Mouse (Mus musculus) neural tube, embryonic 11.5 days (tissue): ENCODE measurements around the gene Stxbp4. TPM values are rescaled to one million over a fixed set of nuclear protein-coding genes. Genes with fewer than 3 reads are reported as not detected.

Experiments
- ATAC-seq: fragments of 200-750 bp; cut with Nextera tagmentation; 2 replicates; pipeline ENCODE4 v1.8.0; 2017; ENCODE audit warnings: moderate number of reproducible peaks, mild to moderate bottlenecking, moderate TSS enrichment, moderate library complexity; ENCODE audit not compliant: insufficient read depth, low FRiP score, low TSS enrichment
- DNase-seq: peaks from one replicate; pipeline ENCODE4 v3.0.0-alpha.2; 2015; ENCODE audit warnings: low spot score
- H3K27ac ChIP-seq: fragments of 300-500 bp; sonication (generic); 2 replicates; pipeline ENCODE4 v1.5.1; 2014; ENCODE audit warnings: low read depth, mild to moderate bottlenecking, low read length
- H3K27me3 ChIP-seq: fragments of 300-500 bp; sonication (generic); 2 replicates; pipeline ENCODE4 v1.6.1; 2014; ENCODE audit warnings: mild to moderate bottlenecking, low read length, mixed read lengths; ENCODE audit not compliant: control insufficient read depth, insufficient read depth
- H3K36me3 ChIP-seq: fragments of 300-500 bp; sonication (generic); 2 replicates; pipeline ENCODE4 v1.6.1; 2014; ENCODE audit warnings: mild to moderate bottlenecking, low read length, moderate library complexity, mixed read lengths; ENCODE audit not compliant: control insufficient read depth, insufficient read depth
- H3K4me1 ChIP-seq: fragments of 300-500 bp; sonication (generic); 2 replicates; pipeline ENCODE4 v1.6.1; 2014; ENCODE audit warnings: low read length, mixed read lengths; ENCODE audit not compliant: control insufficient read depth, insufficient read depth
- H3K4me2 ChIP-seq: fragments of 300-500 bp; sonication (generic); 2 replicates; pipeline ENCODE4 v1.6.1; 2014; ENCODE audit warnings: low read depth, mild to moderate bottlenecking, moderate library complexity
- H3K4me3 ChIP-seq: fragments of 300-500 bp; sonication (generic); 2 replicates; pipeline ENCODE4 v1.5.1; 2014; ENCODE audit warnings: low read depth, low read length
- H3K9ac ChIP-seq: fragments of 300-500 bp; sonication (generic); 2 replicates; pipeline ENCODE4 v1.6.1; 2014; ENCODE audit warnings: mild to moderate bottlenecking, low read length
- H3K9me3 ChIP-seq: fragments of 300-500 bp; sonication (generic); 2 replicates; pipeline ENCODE4 v1.6.1; 2016; ENCODE audit warnings: low read length; ENCODE audit not compliant: control insufficient read depth
- WGBS: fragments of 180-500 bp; shearing (Covaris S2); extraction: QIAGEN DNeasy Blood & Tissue Kit; methylation state at CpG from one replicate; pipeline ENCODE4 v1.1.7; 2014; 5-methylcytosine and 5-hydroxymethylcytosine counted together
- polyA plus RNA-seq: library from polyadenylated mRNA; unstranded; fragments of >200 nt; fragmentation: Nextera tagmentation; extraction: Ambion mirVana; gene quantifications from 2 replicates; pipeline ENCODE4 v1.2.1, GENCODE M21; 2014

Stxbp4 gene
- polyA plus RNA-seq, 1 experiment from 2014 or later: 36.1 TPM

- H3K4me1 ChIP-seq: no peaks in the 10 kb centered on the region
- WGBS: 95% methylated on average over 7 of the region's 7 CpGs
- no peak for ATAC-seq
- H3K9me3 ChIP-seq: no peaks in the 10 kb centered on the region
- H3K27ac ChIP-seq: no peak overlapping the region
- no peaks in the 10 kb centered on the region for H3K36me3 ChIP-seq
- no peak for DNase-seq
- H3K27me3 ChIP-seq: no peaks in the 10 kb centered on the region
- no peak overlapping the region for H3K9ac ChIP-seq
- H3K4me2 ChIP-seq: no peak overlapping the region
- no peak overlapping the region for H3K4me3 ChIP-seq
Observed at GRCm38 (mm10) chr11:90677027-90677426, 39.1 kb upstream of the Stxbp4 start.

GRCm38 (mm10) chr11:90675479-90676110, 37.7 kb upstream of the Stxbp4 start:
- H3K4me3 ChIP-seq: no peak overlapping the region
- WGBS: 78% methylated on average over 5 of the region's 5 CpGs
- no peak overlapping the region for H3K9ac ChIP-seq
- H3K27me3 ChIP-seq: no peaks in the 10 kb centered on the region
- no peak overlapping the region for H3K27ac ChIP-seq
- ATAC-seq (no peak), DNase-seq (no peak)
- no peaks in the 10 kb centered on the region for H3K4me1 ChIP-seq
- H3K36me3 ChIP-seq: no peaks in the 10 kb centered on the region
- no peak overlapping the region for H3K4me2 ChIP-seq
- no peaks in the 10 kb centered on the region for H3K9me3 ChIP-seq

GRCm38 (mm10) chr11:90667325-90667724, 29.4 kb upstream of the Stxbp4 start:
- WGBS: 93% methylated on average over 6 of the region's 6 CpGs
- H3K36me3 ChIP-seq: no peaks in the 10 kb centered on the region
- no peak for ATAC-seq
- no peak overlapping the region for H3K4me3 ChIP-seq
- no peak overlapping the region for H3K4me2 ChIP-seq
- peaks cover 18% of the 10 kb centered on the region for H3K4me1 ChIP-seq
- no peak for DNase-seq
- no peak overlapping the region for H3K9ac ChIP-seq
- H3K27ac ChIP-seq: no peak overlapping the region
- no peaks in the 10 kb centered on the region for H3K9me3 ChIP-seq
- H3K27me3 ChIP-seq: no peaks in the 10 kb centered on the region

GRCm38 (mm10) chr11:90666916-90667315, 29.0 kb upstream of the Stxbp4 start:
- Histone ChIP-seq H3K9me3 (no peaks in the 10 kb centered on the region), H3K4me1 (peaks cover 18% of the 10 kb centered on the region), H3K9ac (no peak overlapping the region), H3K27me3 (no peaks in the 10 kb centered on the region), H3K4me2 (no peak overlapping the region), H3K36me3 (no peaks in the 10 kb centered on the region), H3K27ac (no peak overlapping the region), H3K4me3 (no peak overlapping the region)
- WGBS: 84% methylated on average over 4 of the region's 4 CpGs
- DNase-seq (no peak), ATAC-seq (no peak)

GRCm38 (mm10) chr11:90666144-90666757, 28.4 kb upstream of the Stxbp4 start:
- Histone ChIP-seq H3K9ac (no peak overlapping the region), H3K4me1 (peaks cover 18% of the 10 kb centered on the region), H3K4me2 (no peak overlapping the region), H3K27me3 (no peaks in the 10 kb centered on the region), H3K9me3 (no peaks in the 10 kb centered on the region), H3K27ac (no peak overlapping the region), H3K36me3 (no peaks in the 10 kb centered on the region), H3K4me3 (no peak overlapping the region)
- ATAC-seq (no peak), DNase-seq (no peak)
- 70% methylated on average over 3 of the region's 3 CpGs for WGBS

GRCm38 (mm10) chr11:90665161-90665560, 27.3 kb upstream of the Stxbp4 start:
- Histone ChIP-seq H3K27me3 (no peaks in the 10 kb centered on the region), H3K4me3 (no peak overlapping the region), H3K9ac (no peak overlapping the region), H3K4me1 (peaks cover 18% of the 10 kb centered on the region), H3K9me3 (no peaks in the 10 kb centered on the region), H3K36me3 (no peaks in the 10 kb centered on the region), H3K4me2 (no peak overlapping the region), H3K27ac (no peak overlapping the region)
- DNase-seq (peak; percentile 40), ATAC-seq (no peak)
- WGBS: 8% methylated on average over 6 of the region's 6 CpGs

GRCm38 (mm10) chr11:90664345-90664986, 26.6 kb upstream of the Stxbp4 start:
- ATAC-seq (peak; percentile 55; the same call in 1 of the 2 replicates), DNase-seq (peak; percentile 18)
- no peak overlapping the region for H3K4me2 ChIP-seq
- under 1% methylated on average over 8 of the region's 8 CpGs for WGBS
- no peaks in the 10 kb centered on the region for H3K9me3 ChIP-seq
- no peak overlapping the region for H3K9ac ChIP-seq
- H3K27ac ChIP-seq: no peak overlapping the region
- no peaks in the 10 kb centered on the region for H3K36me3 ChIP-seq
- peaks cover 18% of the 10 kb centered on the region for H3K4me1 ChIP-seq
- H3K27me3 ChIP-seq: no peaks in the 10 kb centered on the region
- no peak overlapping the region for H3K4me3 ChIP-seq

- no peak overlapping the region for H3K9ac ChIP-seq
- H3K4me1 ChIP-seq: peaks cover 18% of the 10 kb centered on the region
- ATAC-seq (no peak), DNase-seq (no peak)
- H3K27me3 ChIP-seq: no peaks in the 10 kb centered on the region
- H3K4me3 ChIP-seq: no peak overlapping the region
- no peak overlapping the region for H3K27ac ChIP-seq
- H3K9me3 ChIP-seq: no peaks in the 10 kb centered on the region
- H3K4me2 ChIP-seq: no peak overlapping the region
- H3K36me3 ChIP-seq: no peaks in the 10 kb centered on the region
- 23% methylated on average over 5 of the region's 5 CpGs for WGBS
Observed at GRCm38 (mm10) chr11:90663618-90664297, 25.9 kb upstream of the Stxbp4 start.
